Mouse (Mus musculus) liver, embryonic 14.5 days (tissue): ENCODE measurements around the gene BC051019.
A peak's percentile ranks its signal among the peaks of the same experiment; 100 is the strongest.

Experiments
- CTCF ChIP-seq: IDR thresholded peaks from 2 replicates; pipeline ENCODE4 v1.5.1; 2016; ENCODE audit warnings: antibody characterized with exemption, low read depth, control low read depth
- EP300 ChIP-seq: IDR thresholded peaks from 2 replicates; pipeline ENCODE4 v1.6.1; 2016; ENCODE audit warnings: antibody characterized with exemption, low read depth

- TF ChIP-seq CTCF: no peak
- peak; percentile 33; the same call in 1 of the 2 replicates for TF ChIP-seq EP300
These were observed 44.1 kb upstream of the BC051019 start for GRCm38 (mm10) chr7:109767575-109768350.
